Mouse (Mus musculus): ENCODE data around the gene Kif26a. TPM values are rescaled to one million over a fixed set of nuclear protein-coding genes. Genes with fewer than 3 reads are reported as not detected.

The Kif26a gene
- polyA plus RNA-seq, 1 experiment = not detected

DNA sequence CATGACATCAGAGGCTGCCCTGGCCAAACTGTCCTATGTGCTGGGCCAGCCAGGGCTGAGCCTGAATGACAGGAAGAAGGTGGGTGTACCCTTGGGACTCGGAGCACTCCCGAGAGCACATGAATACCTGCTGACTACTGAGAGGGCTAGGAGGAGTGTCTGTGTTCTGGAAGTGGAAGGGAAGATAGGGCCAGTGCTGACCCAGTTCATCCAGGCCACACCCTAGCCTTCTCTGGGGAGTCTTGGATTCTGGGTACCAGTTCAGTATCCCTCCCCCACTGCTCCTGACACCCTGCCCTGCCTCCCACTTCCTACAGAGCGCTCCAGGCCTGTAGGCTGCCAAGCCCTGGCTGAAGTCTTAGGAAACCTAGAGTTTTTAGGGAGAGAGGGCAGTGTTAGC lies 24.8 kb upstream of the Kif26a start:
- no peak overlapping the region for H3K4me3 ChIP-seq (replicated peaks; ENCODE audit: control insufficient read depth, low read depth, low read length)
- 70% methylated on average over 3 of the region's 3 CpGs for WGBS

DNA sequence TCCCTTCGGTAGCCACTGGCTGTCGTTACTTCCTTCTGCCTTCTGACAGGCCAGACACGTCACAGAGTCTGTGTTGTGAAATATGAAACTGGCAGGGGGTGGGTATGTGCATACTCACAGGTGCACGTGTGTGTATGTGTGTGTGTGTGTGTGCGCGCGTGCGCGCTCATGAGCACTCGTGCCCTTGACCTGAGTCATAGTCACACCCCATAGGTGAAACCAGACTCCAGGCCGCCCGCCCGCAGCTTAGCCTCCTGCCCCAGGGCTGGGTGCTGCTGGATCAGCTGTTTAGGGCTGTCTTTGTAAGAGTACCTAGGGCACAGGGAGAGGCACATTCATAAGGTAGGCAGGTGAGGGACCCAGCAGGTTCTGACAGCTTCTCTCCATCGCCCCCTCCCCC lies 20.1 kb upstream of the Kif26a start:
- WGBS = 31% methylated on average over 14 of the region's 14 CpGs
- Histone ChIP-seq H3K4me3 (replicated peaks; ENCODE audit: control insufficient read depth, low read depth, low read length) (no peak overlapping the region), H3K4me1 (ENCODE audit: control insufficient read depth, insufficient read depth, low read length) (no peaks in the 10 kb centered on the region)

More for the DNA sequence above, 24.8 kb upstream of the Kif26a start:
- no peak for TF ChIP-seq CTCF (IDR thresholded peaks at IDR 0.05; ENCODE audit: control insufficient read depth, insufficient read depth, low read length)
- no peak for TF ChIP-seq POLR2A (IDR thresholded peaks at IDR 0.05; ENCODE audit: borderline replicate concordance, control insufficient read depth, low read depth, low read length)
- no peaks in the 10 kb centered on the region for H3K4me1 ChIP-seq (ENCODE audit: control insufficient read depth, insufficient read depth, low read length)
- H3K27ac ChIP-seq (ENCODE audit: control insufficient read depth, insufficient read depth, low read depth, low read length, poor library complexity) = no peak overlapping the region

DNA sequence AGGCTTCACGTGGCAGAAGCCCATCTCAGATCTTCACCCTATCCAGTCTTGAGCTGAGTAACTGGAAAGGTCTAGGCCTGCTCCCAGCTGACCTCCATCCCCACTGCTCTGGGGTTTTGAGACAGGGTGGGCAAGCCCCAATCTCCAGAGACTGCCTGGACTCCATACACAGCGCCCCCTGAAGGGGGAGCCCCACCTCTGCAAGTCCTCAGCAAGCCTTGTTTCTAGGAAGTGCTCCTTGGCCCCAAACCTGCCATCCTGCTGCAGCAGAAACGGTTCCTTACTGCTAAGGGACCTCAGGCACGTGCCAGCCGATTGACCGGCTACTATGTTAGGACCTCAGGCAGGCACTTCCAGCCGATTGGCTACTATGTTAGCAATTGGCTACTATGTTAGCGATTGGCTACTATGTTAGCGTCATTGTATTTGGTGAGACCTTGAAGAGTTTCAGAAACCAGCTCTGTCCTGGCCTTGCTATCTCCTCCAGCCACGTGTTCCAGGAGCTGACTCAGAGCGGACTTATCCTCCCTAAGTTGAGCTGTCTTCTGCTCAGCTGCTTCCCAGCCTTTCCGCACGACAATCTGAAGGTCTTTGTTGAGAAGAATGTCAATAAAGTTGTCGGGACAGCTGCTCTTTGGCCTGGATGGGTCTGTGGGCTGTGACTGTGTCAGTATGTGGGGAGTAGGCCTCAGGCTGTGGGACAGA lies 18.9 kb upstream of the Kif26a start:
- no peak; the same call in 1 of the 2 replicates for TF ChIP-seq CTCF (IDR thresholded peaks at IDR 0.05; ENCODE audit: control insufficient read depth, insufficient read depth, low read length)
- no peak for TF ChIP-seq POLR2A (IDR thresholded peaks at IDR 0.05; ENCODE audit: borderline replicate concordance, control insufficient read depth, low read depth, low read length)
- H3K4me3 ChIP-seq (replicated peaks; ENCODE audit: control insufficient read depth, low read depth, low read length) = no peak overlapping the region
- H3K4me1 ChIP-seq (ENCODE audit: control insufficient read depth, insufficient read depth, low read length) = no peaks in the 10 kb centered on the region
- 65% methylated on average over 14 of the region's 14 CpGs for WGBS
- no peak overlapping the region for H3K27ac ChIP-seq (ENCODE audit: control insufficient read depth, insufficient read depth, low read depth, low read length, poor library complexity)

More for the DNA sequence above, 20.1 kb upstream of the Kif26a start:
- H3K27ac ChIP-seq (ENCODE audit: control insufficient read depth, insufficient read depth, low read depth, low read length, poor library complexity) = no peak overlapping the region
- no peak for TF ChIP-seq POLR2A (IDR thresholded peaks at IDR 0.05; ENCODE audit: borderline replicate concordance, control insufficient read depth, low read depth, low read length)

DNA sequence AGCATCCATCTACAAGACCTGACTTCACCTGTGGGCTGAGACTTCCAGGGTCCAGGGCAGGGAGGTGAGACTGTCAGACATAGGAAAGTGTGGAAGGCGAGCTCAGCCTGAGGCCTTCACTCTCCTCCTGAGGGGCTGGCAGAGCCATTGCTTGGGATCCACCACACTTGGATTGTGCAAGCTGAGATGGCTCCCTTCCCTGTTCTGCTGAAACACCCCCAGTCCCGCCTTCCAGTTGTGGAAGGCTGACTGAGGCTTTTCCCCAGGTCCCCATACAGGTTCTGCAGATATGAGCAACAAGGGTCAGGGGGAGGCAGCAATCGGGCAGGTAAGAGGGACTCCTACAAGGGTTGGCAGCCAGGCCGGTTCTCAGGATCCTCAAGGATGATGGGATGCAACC lies 17.5 kb upstream of the Kif26a start:
- no peak for TF ChIP-seq CTCF (IDR thresholded peaks at IDR 0.05; ENCODE audit: control insufficient read depth, insufficient read depth, low read length)
- no peaks in the 10 kb centered on the region for H3K4me1 ChIP-seq (ENCODE audit: control insufficient read depth, insufficient read depth, low read length)
- WGBS = 63% methylated on average over 4 of the region's 4 CpGs
- H3K27ac ChIP-seq (ENCODE audit: control insufficient read depth, insufficient read depth, low read depth, low read length, poor library complexity) = no peak overlapping the region
- no peak overlapping the region for H3K4me3 ChIP-seq (replicated peaks; ENCODE audit: control insufficient read depth, low read depth, low read length)

DNA sequence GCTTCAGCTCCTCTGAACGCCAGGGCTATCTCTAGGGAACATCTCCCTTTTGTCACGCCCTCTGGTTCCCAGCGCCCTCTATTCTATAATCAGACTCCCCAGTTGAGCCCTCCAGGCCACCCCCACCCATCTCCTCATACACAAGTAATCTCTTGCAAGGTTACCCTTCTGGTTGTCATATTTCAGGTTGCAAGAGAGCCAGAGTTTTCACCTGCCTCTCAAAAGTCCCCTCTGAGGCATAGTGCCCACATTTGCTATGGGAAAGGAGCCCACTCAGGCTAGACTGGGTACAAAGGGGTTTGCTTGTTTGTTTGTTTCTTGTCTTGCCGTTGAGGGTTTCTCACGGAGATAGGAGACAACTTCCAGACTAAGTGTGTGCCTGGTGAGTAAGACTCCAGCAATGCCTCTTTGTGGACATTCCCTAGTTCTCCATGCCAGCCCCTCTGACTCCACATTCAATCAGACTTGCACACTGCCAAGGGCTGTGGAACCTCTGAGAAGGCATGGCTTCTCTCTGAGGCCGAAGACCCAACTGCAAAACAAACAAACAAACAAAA lies 16.6 kb upstream of the Kif26a start:
- H3K27ac ChIP-seq (ENCODE audit: control insufficient read depth, insufficient read depth, low read depth, low read length, poor library complexity) = no peak overlapping the region
- TF ChIP-seq CTCF (IDR thresholded peaks at IDR 0.05; ENCODE audit: control insufficient read depth, insufficient read depth, low read length) (no peak), POLR2A (IDR thresholded peaks at IDR 0.05; ENCODE audit: borderline replicate concordance, control insufficient read depth, low read depth, low read length) (no peak)
- 59% methylated on average over 6 of the region's 6 CpGs for WGBS

DNA sequence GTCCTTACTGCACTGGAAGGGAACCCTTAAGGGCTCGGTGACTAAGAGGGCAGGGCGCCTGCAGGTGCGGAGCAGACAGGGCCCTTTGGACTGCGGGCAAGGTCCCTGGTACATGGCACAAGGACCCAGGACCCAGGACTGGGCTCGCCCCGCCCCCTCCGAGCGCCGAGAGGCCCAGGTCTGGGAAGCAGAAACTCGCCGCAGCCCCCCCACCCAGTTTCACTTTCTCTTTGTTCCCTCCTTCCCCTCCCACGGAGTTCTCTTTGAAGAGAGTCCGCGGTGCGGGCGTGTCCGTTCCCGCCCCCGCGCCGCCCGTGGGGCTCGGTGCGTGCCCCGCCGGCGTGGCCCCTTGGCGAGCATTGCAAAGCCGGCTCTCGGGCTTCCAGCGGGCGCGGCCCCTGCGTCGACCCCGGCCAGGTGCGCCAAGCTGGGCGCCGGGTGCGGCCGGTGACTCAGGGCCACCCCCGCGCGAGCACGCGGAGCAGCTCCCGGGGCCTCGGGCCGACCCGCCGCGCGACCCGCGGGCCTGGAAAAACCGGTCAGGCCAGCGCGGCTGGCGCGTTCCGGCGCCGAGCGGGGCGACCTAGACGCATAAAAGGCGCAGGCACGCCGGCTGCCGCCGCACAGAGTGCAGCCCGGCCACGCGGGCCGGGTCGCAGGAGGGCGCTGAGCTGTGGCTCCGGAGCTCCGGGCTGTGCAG lies 15.7 kb upstream of the Kif26a start:
- Histone ChIP-seq H3K27ac (ENCODE audit: control insufficient read depth, insufficient read depth, low read depth, low read length, poor library complexity) (no peak overlapping the region), H3K4me1 (ENCODE audit: control insufficient read depth, insufficient read depth, low read length) (no peaks in the 10 kb centered on the region), H3K4me3 (replicated peaks; ENCODE audit: control insufficient read depth, low read depth, low read length) (peak overlapping the region; percentile 68)
- TF ChIP-seq CTCF (IDR thresholded peaks at IDR 0.05; ENCODE audit: control insufficient read depth, insufficient read depth, low read length) = no peak
- no peak for TF ChIP-seq POLR2A (IDR thresholded peaks at IDR 0.05; ENCODE audit: borderline replicate concordance, control insufficient read depth, low read depth, low read length)
- under 1% methylated on average over 79 of the region's 79 CpGs for WGBS

More for the DNA sequence above, 16.6 kb upstream of the Kif26a start:
- H3K4me1 ChIP-seq (ENCODE audit: control insufficient read depth, insufficient read depth, low read length) = no peaks in the 10 kb centered on the region
- no peak overlapping the region for H3K4me3 ChIP-seq (replicated peaks; ENCODE audit: control insufficient read depth, low read depth, low read length)

DNA sequence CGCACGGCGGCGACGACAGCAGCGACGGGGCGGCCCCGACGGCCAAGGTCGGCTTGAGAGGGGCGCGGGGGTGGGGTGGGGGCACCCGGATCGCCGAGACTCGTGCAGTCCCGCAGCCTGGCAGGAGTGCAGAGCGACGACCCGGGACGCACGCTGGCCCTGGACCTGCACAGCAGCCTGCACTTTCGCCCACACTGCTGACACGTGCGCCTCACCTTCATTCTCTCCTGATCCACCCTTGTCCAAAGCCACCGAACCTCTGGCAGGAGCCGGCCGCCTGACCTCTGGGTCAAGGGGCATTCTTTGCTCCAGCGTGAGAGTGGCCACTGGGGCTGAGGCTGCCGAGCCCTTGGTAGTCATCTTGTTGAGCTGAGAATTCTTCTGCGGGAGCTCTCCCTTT lies 15.1 kb upstream of the Kif26a start:
- WGBS = 19% methylated on average over 32 of the region's 32 CpGs

DNA sequence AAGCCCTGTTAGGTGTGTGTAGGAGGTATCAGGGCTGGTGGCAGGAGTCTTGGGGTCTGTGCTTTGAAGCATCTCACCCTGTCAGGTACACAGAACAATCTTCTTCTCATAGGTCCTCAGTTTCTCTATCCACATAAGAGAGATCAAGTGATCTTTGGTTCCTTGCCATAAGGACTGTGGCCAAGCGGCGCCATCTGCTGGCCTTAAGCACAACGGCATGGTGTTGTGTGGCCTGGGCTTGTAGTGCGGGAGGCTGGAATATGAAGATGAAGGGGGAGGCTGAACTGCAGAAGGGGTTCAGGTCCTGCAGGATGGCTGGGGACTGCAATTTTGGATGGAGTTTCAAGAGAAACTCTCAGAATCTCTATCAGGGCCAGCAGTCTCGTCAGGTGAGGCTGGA lies 5.8 kb upstream of the Kif26a start:
- H3K4me1 ChIP-seq (ENCODE audit: control insufficient read depth, insufficient read depth, low read length) = no peaks in the 10 kb centered on the region
- H3K27ac ChIP-seq (ENCODE audit: control insufficient read depth, insufficient read depth, low read depth, low read length, poor library complexity) = no peak overlapping the region
- TF ChIP-seq POLR2A (IDR thresholded peaks at IDR 0.05; ENCODE audit: borderline replicate concordance, control insufficient read depth, low read depth, low read length) = no peak
- TF ChIP-seq CTCF (IDR thresholded peaks at IDR 0.05; ENCODE audit: control insufficient read depth, insufficient read depth, low read length) = peak; percentile 83
- WGBS = 5% methylated on average over 5 of the region's 5 CpGs
- no peak overlapping the region for H3K4me3 ChIP-seq (replicated peaks; ENCODE audit: control insufficient read depth, low read depth, low read length)

More for the DNA sequence above, 15.1 kb upstream of the Kif26a start:
- TF ChIP-seq POLR2A (IDR thresholded peaks at IDR 0.05; ENCODE audit: borderline replicate concordance, control insufficient read depth, low read depth, low read length) (no peak), CTCF (IDR thresholded peaks at IDR 0.05; ENCODE audit: control insufficient read depth, insufficient read depth, low read length) (no peak)
- no peaks in the 10 kb centered on the region for H3K4me1 ChIP-seq (ENCODE audit: control insufficient read depth, insufficient read depth, low read length)
- H3K27ac ChIP-seq (ENCODE audit: control insufficient read depth, insufficient read depth, low read depth, low read length, poor library complexity) = no peak overlapping the region
- H3K4me3 ChIP-seq (replicated peaks; ENCODE audit: control insufficient read depth, low read depth, low read length) = peak overlapping the region; percentile 68

Data from bone marrow, adult 2 months (tissue).